Mouse (Mus musculus) C2C12 (cell line): ENCODE data around the gene Plce1. TPM values are rescaled to one million over a fixed set of nuclear protein-coding genes. Genes with fewer than 3 reads are reported as not detected.

Experiments used
- H3K27me3 ChIP-seq: one replicate; pipeline ENCODE4 v1.6.1; 2011; ENCODE audit not compliant: control insufficient read depth, insufficient read depth, insufficient read length
- H3K36me3 ChIP-seq: one replicate; pipeline ENCODE4 v1.6.1; 2011; ENCODE audit not compliant: control insufficient read depth, insufficient read depth
- H3K4me3 ChIP-seq: one replicate; pipeline ENCODE4 v1.5.1; 2011; ENCODE audit warnings: mild to moderate bottlenecking, control low read depth; ENCODE audit not compliant: poor library complexity, insufficient read depth, severe bottlenecking
- H3K79me2 ChIP-seq: one replicate; pipeline ENCODE4 v1.6.1; 2011; ENCODE audit not compliant: control insufficient read depth, insufficient read depth
- H3K79me3 ChIP-seq: one replicate; pipeline ENCODE4 v1.6.1; 2011; ENCODE audit warnings: low read depth, control low read depth
- H3ac ChIP-seq: one replicate; pipeline ENCODE3; 2011; ENCODE audit warnings: low read depth; ENCODE audit not compliant: control insufficient read depth, insufficient read length
- CEBPB ChIP-seq: IDR thresholded peaks from one replicate; pipeline ENCODE4 v1.6.1; 2011; ENCODE audit warnings: low read depth, mild to moderate bottlenecking, control low read depth, moderate library complexity
- CTCF ChIP-seq: IDR thresholded peaks from one replicate; pipeline ENCODE4 v1.5.1; 2011; ENCODE audit not compliant: control insufficient read depth, insufficient read depth, insufficient read length
- FOSL1 ChIP-seq: IDR thresholded peaks from one replicate; pipeline ENCODE4 v1.8.0; 2011; ENCODE audit warnings: mild to moderate bottlenecking, low read length; ENCODE audit not compliant: poor library complexity, insufficient read depth, severe bottlenecking
- MAX ChIP-seq: IDR thresholded peaks from one replicate; pipeline ENCODE4 v1.6.1; 2011; ENCODE audit warnings: mild to moderate bottlenecking, control low read depth
- MYOD1 ChIP-seq: IDR thresholded peaks from one replicate; pipeline ENCODE4 v1.6.1; 2011; ENCODE audit warnings: low read depth; ENCODE audit not compliant: control insufficient read depth, insufficient read length
- MYOG ChIP-seq: IDR thresholded peaks from one replicate; pipeline ENCODE4 v1.6.1; 2011; ENCODE audit not compliant: control insufficient read depth, insufficient read length; ENCODE audit errors: extremely low read depth
- USF1 ChIP-seq: IDR thresholded peaks from one replicate; pipeline ENCODE4 v1.6.1; 2011; ENCODE audit warnings: low read depth, mild to moderate bottlenecking, control low read depth, moderate library complexity
- polyA plus RNA-seq: library from polyadenylated mRNA; unstranded; fragments of >200 nt; fragmentation: generic; extraction: Trizol; gene quantifications from one replicate; pipeline ENCODE4 v1.2.1, GENCODE M21; 2012; ENCODE audit warnings: missing spikeins

Gene Plce1
- polyA plus RNA-seq, 1 experiment: not detected

DNA sequence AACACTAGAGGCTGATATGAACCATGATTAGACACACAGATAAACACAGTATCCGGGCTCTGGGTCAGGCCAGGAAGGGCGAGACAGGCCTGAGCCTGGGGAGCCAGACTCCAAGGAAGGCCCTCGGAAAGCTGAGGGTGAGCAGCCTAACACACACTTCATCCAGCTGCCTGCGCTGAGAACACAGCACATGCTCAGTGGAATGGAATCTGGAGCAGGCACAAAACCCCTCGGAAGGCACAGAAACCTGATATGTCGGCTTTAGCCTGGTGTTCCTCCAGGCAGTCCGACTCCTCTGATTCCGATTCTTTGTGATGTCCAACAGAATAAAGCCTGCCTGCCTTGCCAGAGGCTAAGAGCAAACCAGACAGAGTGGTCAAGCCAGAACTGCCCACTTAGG, 39.0 kb upstream of the Plce1 start:
- TF ChIP-seq CEBPB (no peak), MYOD1 (no peak), MAX (no peak), CTCF (no peak), USF1 (no peak), MYOG (no peak), FOSL1 (no peak)
- no peak overlapping the region for H3ac ChIP-seq
- no peaks in the 10 kb centered on the region for H3K79me3 ChIP-seq
- H3K79me2 ChIP-seq: no peaks in the 10 kb centered on the region
- H3K4me3 ChIP-seq: no peak overlapping the region
- no peaks in the 10 kb centered on the region for H3K36me3 ChIP-seq
- peaks cover 5% of the 10 kb centered on the region for H3K27me3 ChIP-seq

DNA sequence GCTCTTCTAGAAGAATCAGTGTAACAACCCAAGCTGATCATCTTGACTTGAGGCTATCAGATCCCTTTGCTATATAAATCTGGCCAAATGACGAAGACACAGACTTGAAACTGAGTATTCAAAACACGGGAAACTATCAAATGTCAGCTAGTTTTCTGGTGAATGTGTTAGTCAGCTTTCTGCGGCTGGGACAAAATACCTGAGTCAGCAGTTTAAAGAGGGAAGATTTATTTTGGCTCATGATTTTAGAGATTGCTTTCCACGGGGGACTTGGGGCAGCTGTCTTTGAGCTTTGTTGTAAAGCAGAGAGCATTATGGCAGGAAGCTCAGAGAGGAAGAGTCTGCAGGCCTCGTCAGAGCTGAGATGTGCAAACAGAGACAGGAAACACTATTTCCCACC, 35.2 kb upstream of the Plce1 start:
- Histone ChIP-seq H3K4me3 (no peak overlapping the region), H3K79me2 (no peaks in the 10 kb centered on the region), H3K36me3 (no peaks in the 10 kb centered on the region), H3K79me3 (no peaks in the 10 kb centered on the region), H3K27me3 (peaks cover 5% of the 10 kb centered on the region), H3ac (no peak overlapping the region)
- TF ChIP-seq USF1 (no peak), MYOG (no peak), CTCF (no peak)

DNA sequence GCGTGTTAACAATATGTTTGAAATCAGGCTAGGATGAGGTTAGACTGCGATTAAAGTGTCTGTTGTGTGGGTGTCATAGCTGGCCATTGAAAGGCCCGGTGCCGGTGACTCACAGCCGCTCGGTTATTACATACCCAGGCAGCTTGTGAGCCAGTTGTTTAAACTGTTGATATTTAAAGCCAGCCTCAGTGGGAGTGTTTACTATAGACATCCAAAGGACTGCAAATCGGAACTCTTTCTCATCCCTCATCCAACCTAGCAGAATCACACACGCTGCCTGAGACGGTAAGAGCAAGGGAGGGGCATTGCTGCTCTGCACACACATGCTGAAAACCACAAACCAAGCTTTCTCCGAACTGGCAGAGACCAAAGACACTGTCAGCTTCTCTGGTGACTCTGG, 25.7 kb upstream of the Plce1 start:
- H3K4me3 ChIP-seq: no peak overlapping the region
- H3K79me2 ChIP-seq: no peaks in the 10 kb centered on the region
- no peak overlapping the region for H3ac ChIP-seq
- H3K79me3 ChIP-seq: no peaks in the 10 kb centered on the region
- H3K27me3 ChIP-seq: no peaks in the 10 kb centered on the region
- TF ChIP-seq USF1 (no peak), MAX (no peak), FOSL1 (no peak), MYOD1 (no peak), CTCF (no peak), MYOG (no peak), CEBPB (no peak)
- no peaks in the 10 kb centered on the region for H3K36me3 ChIP-seq

DNA sequence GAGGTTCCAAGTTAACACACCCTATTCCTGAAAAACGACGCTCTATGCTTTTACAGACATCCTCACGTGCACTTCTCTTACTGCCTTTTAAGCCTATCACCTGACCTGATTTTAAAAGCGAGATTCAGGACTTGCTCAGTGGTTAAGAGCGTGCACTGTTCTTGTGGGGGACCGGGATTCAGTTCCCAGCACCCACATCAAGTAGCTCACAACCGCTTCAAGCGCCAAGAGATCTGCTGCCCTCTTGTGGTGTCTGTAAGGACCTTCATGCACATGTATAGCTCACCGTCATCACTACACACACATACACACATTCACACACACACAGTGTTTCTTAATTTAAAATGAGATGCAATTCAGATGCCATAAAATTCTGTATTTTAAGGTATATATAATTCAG, 21.9 kb upstream of the Plce1 start:
- H3K79me2 ChIP-seq: no peaks in the 10 kb centered on the region
- H3ac ChIP-seq: no peak overlapping the region
- no peaks in the 10 kb centered on the region for H3K36me3 ChIP-seq
- H3K27me3 ChIP-seq: no peaks in the 10 kb centered on the region
- H3K4me3 ChIP-seq: no peak overlapping the region
- no peak for TF ChIP-seq CTCF
- TF ChIP-seq MAX: no peak
- no peak for TF ChIP-seq CEBPB
- no peak for TF ChIP-seq MYOD1
- TF ChIP-seq MYOG: no peak
- TF ChIP-seq USF1: no peak
- no peak for TF ChIP-seq FOSL1
- H3K79me3 ChIP-seq: no peaks in the 10 kb centered on the region

DNA sequence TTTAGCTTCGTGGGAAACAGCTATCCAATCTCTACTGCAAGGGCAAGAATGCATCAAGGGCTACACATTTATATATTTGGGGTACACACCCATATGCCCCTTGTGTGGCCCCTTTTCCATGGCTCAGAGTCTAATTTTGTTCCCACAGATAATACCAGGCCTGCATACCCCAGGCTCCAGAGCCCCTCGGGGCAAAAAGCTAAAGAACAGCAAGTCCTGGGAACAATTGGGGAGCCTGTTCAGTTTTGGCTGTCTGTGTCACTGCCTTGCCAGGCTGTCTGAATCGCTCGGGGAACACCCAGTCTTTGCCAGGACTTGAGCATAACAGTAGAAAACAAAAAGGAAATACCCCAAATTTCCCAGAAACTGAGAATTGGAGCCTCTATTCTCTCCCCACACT, 20.2 kb upstream of the Plce1 start:
- Histone ChIP-seq H3K36me3 (no peaks in the 10 kb centered on the region), H3K27me3 (no peaks in the 10 kb centered on the region), H3K79me3 (no peaks in the 10 kb centered on the region), H3ac (no peak overlapping the region), H3K79me2 (no peaks in the 10 kb centered on the region), H3K4me3 (no peak overlapping the region)
- TF ChIP-seq USF1 (no peak), CEBPB (no peak), MYOG (no peak), CTCF (no peak)

DNA sequence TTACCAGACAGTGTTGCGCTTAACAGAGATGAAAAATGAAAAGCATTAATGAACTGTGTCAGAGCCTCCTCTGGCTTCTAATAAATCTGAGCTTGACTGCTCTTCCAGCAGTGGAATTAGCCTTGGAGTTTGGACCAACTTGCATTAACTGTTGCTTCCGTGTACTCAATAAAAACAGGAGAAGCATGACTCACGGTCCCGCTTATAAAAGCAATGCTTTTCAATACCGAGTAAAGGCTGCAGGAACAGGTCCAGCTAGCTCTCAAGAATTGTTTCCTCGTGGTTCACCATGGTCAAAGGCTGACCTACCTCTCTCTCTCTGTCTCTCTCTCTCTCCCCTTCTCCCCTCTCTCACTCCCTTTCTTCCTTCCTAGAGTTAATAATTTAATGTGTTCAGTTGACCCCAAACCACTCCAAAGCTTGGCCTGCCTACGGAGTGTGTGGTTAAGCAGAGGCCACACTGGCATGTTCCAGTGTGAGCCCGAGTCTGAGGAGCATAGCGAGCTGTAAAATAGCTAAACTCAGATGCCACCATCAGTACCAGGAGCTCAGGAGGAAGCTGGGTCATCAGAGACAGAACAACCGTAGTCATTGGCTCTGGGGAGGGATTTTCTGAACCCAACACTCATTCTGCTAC, 10.5 kb upstream of the Plce1 start:
- H3K27me3 ChIP-seq: no peaks in the 10 kb centered on the region
- no peaks in the 10 kb centered on the region for H3K79me3 ChIP-seq
- H3ac ChIP-seq: no peak overlapping the region
- H3K79me2 ChIP-seq: no peaks in the 10 kb centered on the region
- no peak overlapping the region for H3K4me3 ChIP-seq
- TF ChIP-seq MAX: no peak
- no peak for TF ChIP-seq MYOD1
- no peak for TF ChIP-seq USF1
- no peak for TF ChIP-seq CTCF
- TF ChIP-seq FOSL1: no peak
- TF ChIP-seq MYOG: no peak
- TF ChIP-seq CEBPB: no peak
- H3K36me3 ChIP-seq: no peaks in the 10 kb centered on the region
